Mouse (Mus musculus) inflammation-experienced regulatory T-cells, adult 6 months (primary cell): ENCODE results near the gene Slco1c1. TPM values are rescaled to one million over a fixed set of nuclear protein-coding genes. Genes with fewer than 3 reads are reported as not detected.
"Not testable (repeated sequence)": the region's sequence is repeated elsewhere in the genome, so short reads cannot be mapped to it uniquely, and the experiment has no call there.

Source experiments
- ATAC-seq: one replicate; pipeline ENCODE4 v1.8.0; 2017
- polyA plus RNA-seq, 3 experiments: library from polyadenylated mRNA; unstranded; fragments of 100-300 nt; shearing (Covaris generic); gene quantifications; one replicate each; pipeline ENCODE4 v1.2.1; 2017

Gene Slco1c1
- polyA plus RNA-seq, 3 experiments from 2014 or later = not detected

DNA sequence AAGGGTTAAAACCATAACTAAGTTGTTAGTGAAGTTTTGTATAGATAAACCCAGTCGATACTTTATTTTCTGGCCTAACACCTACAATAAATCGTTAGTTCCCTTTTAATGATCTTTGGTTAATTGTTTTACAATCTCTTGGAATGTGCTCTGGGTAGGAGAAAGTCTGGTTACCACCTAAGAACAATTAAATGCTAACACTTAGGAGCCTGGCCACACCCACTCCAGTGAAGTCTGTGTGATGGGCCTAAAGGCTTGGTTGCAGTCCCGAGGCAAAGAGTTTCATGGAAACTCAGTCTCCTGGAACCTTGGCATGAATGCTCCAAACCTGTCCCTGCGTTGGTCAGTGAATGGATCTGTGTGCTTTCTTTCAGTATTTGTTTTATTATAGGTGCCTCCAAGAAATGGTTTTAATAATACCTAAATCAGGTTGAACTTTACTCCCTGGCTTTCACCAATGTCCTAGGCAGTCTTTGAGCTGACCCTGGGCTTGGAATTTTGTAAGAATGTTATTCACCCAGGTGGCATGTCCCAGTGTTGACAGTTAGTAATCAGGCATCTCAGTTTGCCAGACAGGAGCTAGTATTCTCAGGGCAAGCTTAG, 66.5 kb downstream of the Slco1c1 start:
- ATAC-seq = not testable (repeated sequence)

DNA sequence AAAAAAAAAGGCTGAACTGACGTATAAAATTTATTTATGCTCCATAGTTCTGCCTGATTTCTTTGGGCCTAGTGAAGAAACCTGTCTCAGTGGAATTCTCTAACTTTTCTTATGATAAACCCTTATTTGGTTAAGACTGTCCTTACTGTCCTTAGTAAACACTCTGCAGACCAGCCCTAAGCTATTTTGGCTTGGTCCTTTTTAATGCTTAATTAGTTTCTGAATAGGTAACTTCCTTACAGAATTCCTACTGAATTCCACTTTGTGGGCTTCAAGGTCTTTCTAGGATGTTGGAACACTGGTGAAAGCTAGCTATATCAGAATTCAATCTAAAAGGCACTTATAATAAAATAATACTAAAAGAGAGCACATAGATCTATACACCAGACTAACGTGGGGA, 71.9 kb downstream of the Slco1c1 start:
- ATAC-seq = no peak

DNA sequence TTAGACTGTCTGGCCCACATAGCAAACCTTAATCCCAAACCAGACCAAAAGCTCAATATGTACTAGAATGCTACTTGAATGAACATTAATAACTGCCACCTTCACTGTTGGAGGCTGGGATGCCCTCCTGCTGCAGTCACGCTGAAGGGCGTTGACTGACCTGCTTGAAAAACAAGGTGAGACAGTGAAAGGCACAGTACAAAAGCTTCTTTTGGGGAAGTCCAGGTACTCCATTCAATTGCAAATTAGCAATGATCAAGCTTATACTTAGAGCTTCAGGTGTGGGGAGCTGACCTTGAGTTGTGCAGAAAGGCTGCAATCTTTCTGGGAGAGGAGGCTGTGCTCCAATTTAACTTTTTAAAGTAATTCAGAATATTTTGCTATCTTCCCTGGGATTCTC, 72.9 kb downstream of the Slco1c1 start:
- no peak for ATAC-seq

DNA sequence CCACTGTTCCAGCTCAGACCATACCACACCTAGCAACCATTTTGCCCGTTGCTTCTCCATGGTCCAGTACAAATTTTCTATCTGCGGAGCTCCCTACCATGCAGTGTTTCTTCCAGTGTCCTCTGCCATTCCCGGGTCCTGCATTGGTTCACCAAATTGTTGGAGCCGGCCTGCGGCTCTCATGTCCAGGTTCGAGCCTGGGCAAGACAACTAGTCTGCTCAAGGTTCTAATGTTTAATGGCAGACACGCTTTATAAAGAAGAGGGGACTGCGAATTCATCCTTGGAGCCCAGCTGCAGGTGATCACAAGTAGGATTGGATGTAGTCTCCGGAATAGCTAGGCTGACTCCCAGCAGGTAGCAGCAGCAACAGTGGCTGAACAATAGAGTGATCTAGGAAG, 76.8 kb downstream of the Slco1c1 start:
- ATAC-seq = no peak

DNA sequence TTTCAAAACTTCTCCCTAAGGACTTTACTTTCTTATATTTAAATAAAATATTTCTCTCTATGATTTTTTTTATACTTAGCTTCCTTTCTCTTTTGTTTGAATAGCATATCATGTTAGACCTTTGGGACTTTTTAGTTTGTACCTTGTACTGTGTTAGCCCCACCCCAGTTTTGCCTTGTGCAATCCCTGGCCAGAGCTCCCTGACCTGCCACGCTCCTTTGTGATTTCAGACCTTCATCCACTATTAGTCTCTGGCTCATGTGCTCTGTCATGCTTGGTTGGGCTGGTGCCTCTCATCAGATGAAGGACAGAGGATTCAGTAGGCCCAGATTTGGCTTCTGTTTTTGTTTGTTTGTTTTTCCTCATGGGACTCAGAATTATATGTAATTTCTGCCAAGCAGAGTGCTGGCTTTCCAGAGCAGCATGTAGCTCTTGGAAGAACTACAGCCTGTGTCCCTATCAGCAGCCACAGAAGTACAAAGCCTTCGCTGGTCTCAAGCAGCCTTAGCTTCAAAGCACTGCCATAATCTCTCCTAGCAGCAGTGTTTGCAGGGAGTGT, 86.6 kb downstream of the Slco1c1 start:
- ATAC-seq = no peak

DNA sequence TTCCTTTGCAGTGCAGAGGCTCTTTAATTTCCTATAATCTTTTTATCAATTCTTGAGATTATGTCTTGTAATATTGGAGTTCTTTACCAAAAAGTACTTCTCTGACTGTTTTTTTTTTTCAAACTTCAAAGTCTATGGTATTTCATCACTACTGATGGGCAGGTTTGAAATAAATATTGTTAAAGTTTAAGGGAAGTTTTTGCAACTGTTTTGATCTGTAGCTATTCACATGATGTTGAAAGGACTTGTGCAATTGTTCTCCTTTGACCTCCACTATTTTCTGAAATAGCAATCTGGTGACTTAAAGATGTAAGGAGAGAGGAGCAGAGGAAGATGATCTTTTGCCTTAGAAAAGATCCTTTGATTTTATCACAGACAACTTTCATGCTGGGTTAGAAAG, 89.8 kb downstream of the Slco1c1 start:
- no peak for ATAC-seq

DNA sequence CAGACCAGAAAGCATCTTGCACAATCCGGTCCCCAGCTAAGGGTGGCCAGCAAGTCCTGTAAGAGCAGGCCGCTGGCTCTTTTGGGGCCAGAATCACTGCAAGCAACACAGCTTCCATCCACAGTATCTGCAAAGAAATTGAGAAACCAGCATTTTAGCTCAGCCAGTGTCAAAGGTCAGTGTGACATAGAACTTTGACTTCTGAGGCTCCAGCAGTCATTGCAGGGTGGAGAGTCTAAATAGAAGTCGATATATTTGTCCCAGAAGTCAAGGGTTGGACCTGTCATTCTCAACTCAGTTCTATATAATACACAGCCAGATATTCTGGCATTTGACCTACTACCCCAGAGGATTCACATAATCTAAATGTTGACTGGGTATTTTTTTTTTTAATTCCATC, 91.2 kb downstream of the Slco1c1 start:
- ATAC-seq = no peak

Other genes with a start within 250 kb of the Slco1c1 start
- not detected for gene Slco1b2, start 105.2 kb downstream of the Slco1c1 start, polyA plus RNA-seq
- gene Gm5724, start 249.4 kb downstream of the Slco1c1 start, polyA plus RNA-seq = not detected